Mouse (Mus musculus): ENCODE measurements around the gene Cep250. TPM values are rescaled to one million over a fixed set of nuclear protein-coding genes. Genes with fewer than 3 reads are reported as not detected.

The Cep250 gene
- total RNA-seq, 4 experiments from 2014 or later: 12.6 to 27.5 (median 19.7) TPM

DNA sequence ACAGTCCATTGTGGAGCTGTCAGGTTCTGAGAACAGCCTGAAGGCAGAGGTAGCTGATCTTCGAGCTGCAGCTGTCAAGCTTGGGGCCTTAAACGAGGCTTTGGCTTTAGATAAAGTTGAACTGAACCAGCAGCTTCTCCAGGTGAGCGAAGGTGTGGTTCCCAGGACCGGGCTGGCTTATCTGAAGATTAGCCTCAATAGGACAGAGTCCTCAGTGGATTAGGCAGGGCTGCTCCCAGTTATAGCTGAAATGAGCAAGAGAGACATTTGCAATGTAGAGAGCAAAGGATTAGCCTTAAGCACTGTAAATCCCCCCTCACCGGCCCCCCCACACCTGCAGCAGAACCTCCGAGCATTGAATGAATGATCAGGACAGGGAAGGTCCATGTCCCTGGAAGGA lies 17.1 kb downstream of the Cep250 start:
- no peak for DNase-seq

DNA sequence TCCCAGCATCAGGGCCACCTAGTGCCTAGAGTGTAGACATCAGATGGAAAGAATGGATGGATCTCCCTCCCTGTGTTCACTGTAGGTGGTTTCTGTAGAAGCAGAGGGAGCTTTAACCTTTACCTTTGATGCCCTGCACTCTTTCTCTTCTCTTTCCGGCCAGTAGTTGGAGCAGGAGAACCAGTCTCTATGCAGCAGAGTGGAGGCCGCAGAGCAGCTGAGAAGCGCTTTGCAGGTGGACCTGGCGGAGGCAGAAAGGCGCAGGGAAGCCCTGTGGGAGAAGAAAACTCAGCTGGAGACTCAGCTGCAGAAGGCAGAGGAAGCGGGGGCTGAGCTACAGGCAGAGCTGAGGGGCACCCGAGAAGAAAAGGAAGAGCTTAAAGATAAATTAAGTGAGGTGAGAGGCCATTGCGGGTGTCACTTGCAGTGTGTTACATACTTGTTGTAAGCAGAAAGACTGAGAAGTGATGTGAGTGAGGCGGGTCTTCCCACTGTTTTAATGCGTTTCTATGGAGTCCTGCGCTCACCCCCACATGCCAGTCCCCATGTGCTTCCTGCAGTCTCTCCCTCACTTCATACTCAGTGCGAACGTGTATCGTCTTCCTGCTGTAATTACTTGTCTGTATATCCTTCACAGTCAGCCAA lies 18.0 kb downstream of the Cep250 start:
- no peak for DNase-seq

DNA sequence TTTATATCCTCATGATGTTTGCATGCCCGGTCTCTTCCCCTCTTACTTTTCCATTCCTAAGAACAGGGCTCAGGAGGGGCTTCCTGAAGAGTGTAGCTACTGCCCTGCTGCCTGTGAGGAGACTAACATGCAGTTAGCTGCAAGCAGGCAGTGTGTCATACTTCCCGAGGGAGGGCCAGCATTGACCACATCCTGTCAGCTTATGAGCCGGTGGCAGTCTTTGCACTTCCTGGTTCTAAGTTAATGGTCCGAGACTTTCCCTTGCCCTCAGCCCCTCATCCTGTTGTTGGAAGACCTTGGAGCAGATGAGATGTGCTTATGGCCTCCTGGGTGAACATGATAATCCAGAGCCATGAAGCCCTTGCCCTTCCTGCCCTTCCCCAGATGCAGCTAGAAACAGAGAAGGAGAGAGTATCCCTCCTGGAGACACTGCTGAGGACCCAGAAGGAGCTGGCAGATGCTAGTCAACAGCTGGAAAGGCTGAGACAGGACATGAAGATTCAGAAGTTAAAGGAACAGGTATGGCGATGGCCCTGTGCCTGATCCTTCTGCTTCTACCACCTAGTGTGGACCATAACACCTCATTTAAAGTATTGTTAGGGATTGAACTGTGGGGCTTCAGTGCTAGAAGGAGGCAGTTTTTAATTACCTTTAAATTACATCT lies 23.2 kb downstream of the Cep250 start:
- DNase-seq: no peak

DNA sequence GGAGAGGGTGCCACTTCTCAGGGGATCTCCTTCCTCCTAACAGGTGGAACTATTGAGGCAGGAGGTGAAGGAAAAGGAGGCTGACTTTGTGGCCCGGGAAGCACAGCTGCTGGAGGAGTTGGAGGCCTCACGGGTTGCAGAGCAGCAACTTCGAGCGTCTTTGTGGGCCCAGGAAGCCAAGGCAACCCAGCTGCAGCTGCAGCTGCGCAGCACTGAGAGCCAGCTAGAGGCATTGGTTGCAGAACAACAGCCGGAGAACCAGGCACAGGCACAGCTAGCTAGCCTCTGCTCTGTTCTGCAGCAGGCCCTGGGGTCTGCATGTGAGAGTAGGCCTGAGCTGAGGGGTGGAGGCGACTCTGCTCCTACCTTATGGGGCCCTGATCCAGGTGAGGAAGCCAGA lies 29.5 kb downstream of the Cep250 start:
- no peak for DNase-seq

DNA sequence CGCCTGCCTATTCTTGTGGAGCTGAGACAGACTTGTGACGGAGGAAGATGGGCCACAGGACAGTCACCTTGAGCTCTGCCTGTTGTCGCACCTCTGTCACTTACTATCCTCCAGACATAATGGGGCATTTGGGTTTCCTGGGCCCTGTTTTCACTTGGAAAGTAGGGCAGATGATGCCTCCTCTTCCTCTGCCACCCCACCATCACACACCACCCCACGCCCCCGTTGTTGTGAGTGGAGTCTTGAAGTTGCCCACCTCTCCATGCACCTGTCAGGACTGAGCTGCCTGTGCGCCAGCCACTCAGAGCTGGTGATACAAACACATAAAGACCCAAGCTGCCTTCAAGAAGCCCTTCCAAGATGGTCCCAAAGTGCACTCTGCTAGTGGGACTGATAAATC lies 30.9 kb downstream of the Cep250 start:
- DNase-seq: no peak

DNA sequence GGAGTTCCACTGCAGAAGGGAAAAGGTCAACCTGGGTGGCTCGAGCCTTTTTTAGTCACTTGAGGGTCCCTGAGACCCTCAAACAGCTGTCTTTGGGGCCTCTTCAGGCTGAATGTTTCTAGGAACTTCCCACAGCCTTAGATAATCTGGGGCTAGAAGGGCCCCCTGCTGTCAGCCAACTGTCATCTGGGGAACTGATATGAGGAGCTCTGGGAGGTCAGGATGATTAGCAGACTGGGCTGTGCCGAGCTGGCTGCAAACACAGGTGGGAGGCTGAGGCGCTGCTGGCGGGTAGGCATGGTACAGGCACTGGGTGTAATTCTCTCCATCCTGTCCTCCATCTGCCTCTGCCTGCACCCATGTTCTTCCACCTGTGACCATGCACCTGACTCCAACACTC lies 32.8 kb downstream of the Cep250 start:
- DNase-seq: no peak

DNA sequence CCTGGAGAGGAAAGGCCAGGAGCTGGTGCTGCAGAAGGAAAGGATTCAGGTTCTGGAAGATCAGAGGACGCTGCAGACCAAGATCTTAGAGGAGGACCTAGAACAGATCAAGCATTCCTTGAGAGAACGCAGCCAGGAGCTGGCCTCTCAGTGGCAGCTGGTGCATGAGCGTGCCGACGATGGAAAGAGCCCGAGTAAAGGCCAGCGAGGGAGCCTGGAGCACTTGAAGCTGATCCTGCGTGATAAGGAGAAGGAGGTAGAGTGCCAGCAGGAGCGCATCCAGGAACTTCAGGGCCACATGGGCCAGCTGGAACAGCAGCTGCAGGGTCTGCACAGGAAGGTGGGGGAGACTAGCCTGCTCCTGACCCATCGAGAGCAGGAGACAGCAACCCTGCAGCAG lies 34.9 kb downstream of the Cep250 start:
- DNase-seq: no peak

DNA sequence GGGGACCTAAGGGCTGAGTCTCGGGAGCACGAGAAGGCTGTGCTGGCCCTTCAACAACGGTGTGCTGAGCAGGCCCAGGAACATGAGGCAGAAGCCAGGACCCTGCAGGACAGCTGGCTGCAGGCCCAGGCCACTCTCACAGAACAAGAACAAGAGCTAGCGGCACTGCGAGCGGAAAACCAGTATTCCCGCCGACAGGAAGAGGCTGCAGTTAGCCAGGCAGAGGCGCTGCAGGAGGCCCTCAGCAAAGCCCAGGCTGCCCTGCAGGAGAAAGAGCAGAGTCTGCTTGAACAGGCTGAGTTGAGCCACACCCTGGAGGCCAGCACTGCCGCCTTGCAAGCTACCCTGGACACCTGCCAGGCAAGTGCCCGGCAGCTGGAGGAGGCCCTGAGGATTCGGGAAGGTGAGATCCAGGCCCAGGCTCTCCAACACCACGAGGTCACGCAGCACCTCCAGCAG lies 35.6 kb downstream of the Cep250 start:
- DNase-seq: peak; percentile 12

DNA sequence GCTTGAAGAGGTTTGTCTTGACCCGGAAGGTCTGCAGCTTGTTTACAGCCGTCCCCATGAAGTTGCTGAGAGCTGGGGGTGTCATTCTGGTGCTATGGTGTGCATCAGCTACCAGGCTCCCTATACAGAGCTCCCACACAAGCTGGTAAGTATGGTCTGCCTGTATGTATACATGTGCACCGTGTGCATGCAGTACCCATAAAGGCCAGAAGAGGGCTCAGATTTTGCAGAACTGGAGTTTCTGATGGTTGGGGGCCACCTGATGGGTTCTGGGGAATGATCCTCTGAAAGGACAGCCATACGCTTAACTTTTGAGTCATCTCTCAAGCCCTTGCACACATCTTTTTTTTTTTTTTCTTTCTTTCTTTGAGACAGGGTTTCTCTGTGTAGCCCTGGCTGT lies 49.1 kb downstream of the Cep250 start:
- no peak for DNase-seq

DNA sequence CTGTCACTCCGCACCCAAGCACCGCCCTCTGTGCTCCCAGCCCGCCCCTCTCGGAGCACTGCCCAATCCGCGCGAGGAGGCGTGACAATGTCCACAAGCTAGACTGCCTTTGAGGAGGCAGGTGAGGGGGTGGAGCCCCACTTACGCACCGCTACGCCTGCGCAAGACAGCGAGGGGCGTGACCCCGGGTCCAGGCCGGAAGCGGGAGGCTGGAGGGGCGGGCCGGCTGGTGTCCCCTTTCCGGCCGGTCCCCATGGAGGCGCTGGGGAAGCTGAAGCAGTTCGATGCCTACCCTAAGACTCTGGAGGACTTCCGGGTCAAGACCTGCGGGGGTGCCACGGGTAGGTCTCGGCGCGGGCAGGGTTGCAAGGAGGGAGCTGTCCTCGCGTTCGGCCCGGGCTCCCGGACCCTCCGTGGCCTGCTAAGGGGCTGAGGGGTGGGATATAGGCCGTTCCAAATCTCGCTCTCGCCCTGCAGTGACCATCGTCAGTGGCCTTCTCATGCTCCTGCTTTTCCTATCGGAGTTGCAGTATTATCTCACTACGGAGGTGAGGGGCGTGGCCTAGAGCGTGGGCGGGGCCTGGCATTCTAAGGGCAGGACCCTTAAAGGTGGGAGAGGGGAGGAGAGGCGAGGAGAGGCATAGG lies 51.8 kb downstream of the Cep250 start, which contains the start of the genes 6430550D23Rik and Ergic3:
6430550D23Rik (minus strand) TSS at position 90 of the 645 bp plus-strand sequence.
Ergic3 (plus strand) TSS at position 158 of the 645 bp plus-strand sequence.
- DNase-seq: peak; percentile 98

DNA sequence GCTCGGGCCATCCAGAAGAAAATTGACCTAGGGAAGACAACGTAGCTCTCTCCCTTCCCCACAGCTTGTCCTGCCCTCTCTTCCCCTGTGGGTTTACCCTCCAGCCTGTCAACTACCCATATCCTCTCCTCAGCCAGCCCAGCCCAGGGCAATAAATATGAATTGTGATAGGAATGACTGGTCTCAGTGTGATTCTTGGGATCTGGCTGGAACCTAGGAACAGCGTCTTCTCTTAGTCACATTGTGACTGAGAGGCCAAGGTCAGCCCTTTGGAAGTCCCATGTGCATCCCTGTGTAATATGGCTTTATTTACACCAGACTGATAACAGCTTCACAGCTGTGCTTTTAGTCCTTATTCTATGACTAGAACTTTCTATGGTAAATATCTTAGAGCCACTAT lies 61.8 kb downstream of the Cep250 start:
- no peak for DNase-seq

DNA sequence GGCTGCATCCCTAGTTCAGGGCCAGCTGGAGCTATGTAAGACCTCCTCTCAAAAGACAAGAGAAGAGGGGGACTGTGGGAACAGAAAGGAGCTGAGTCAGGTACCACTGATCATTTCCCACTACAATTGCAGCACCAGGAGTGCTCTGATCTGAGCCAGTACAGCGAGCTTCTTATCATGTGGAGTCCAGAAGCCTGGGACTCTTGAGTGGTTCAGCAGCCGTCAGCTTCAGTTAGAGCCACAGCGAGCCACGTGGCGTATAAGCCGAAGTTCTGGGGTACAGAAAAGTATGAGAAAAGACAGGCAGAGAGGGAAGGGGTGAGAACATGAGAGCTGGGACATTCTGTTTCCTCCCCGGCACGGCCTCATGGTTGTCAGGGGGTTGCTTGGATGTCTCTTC lies 65.0 kb downstream of the Cep250 start:
- DNase-seq: no peak

DNA sequence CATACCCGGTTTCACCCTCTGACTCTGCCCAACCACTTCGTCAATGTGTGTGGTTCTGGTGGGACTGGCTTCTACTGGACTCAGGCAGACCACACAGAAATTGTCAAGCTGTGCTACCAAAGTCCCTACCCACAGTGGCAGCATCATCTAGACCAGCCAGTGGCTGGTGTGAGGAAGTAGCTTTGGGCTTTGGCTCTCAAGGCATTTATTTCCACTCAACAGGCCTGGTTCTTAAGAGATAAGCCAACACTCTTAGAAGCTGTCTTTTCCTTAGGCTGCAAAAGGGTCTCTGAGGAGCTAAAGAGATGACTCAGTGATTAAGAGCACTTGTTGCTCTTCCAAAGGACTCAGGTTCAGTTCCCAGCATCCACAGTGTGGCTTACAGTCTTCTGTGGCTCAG lies 65.5 kb downstream of the Cep250 start:
- no peak for DNase-seq

DNA sequence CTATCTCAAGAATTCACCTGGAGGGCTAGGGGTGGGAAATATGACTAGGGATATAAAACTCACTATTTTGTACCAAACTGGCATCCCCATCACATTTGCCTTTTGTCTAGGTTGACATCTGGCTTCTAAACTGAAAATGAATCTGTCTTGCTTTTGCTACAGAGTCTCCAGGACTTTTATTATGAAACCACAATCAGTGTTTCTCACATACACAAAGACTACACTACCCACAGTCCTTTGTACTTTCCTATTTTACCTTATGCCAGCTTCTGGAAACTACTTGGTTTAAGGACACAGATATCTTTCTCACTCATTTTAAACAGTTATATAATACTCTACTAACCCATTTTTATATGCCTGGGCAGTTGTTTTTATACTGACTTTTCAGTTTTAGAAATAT lies 69.2 kb downstream of the Cep250 start:
- no peak for DNase-seq

DNA sequence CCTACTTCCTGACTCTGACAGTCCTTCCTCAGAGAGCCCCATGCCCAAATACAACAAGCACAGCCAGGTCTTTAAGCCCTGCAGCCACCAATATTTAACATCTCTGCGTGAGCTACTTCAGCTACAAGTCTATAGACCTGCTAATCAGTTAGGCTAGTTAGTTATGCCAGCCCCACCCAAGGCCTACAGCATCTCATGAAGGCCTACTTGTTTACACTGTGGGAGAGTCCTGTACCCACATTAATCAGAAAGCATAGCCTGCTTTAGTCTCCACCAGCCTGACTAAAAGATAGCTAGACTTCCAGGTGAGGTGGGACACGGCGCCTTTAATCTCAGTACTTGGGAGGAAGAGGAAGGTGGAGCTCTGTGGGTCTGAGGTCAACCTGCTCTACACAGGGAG lies 83.1 kb downstream of the Cep250 start:
- DNase-seq: no peak

DNA sequence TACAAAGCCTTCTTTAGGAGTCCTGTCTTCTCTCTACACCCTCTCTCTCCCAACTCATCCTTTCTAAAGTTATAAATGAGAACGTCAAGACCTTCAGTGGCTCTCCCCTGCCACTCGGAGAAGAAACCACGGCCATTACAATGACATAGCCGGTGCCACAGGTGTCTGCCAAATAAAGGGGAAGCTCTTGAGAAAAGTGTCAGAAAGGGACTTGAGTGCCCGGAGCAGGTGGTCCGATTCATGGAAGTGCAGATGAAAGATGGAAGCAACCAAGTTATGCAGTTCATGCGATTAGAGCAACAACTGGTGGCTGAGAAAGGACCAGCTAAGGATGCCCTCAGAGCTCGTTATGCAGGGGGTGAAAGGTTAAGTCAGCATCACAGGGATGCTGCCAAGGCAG lies 86.6 kb downstream of the Cep250 start:
- no peak for DNase-seq

DNA sequence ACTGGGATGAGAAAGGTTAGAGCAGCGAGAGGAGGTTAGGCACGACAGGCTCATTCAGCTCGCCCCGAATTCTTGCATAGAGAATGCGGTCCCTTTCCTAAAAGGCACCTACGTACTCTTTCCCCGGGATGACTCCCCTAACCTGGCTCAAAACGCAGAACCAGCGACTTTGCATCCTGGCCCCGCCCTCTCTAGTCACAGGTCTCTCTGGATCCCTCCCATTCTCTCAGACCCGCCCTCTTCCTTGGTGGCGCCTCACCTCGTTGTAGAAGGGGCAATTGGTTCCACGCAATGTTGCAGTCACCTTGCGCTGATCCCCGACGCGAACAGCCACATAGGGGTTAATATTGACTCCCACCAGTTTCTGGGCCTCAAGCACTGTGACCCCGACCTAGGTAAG lies 91.7 kb downstream of the Cep250 start:
- DNase-seq: no peak

Other genes with a start within 250 kb of the Cep250 start
- 10 to 100 TPM; 41.1 to 65.1 (median 54.5) TPM for gene Edem2, start 227.0 kb upstream of the Cep250 start, total RNA-seq (2022)
- not detected for gene Gm17581, start 220.6 kb upstream of the Cep250 start, total RNA-seq (2022)
- 10 to 100 TPM; 26.6 to 47.2 (median 39.0) TPM for gene Procr, start 205.3 kb upstream of the Cep250 start, total RNA-seq (2022)
- 1 to 10 TPM; 1.2 to 4.5 (median 2.6) TPM for gene Mmp24, start 181.1 kb upstream of the Cep250 start, total RNA-seq (2022)
- 100 to 1,000 TPM; 285 to 331 (median 289) TPM for gene BC029722, start 137.0 kb upstream of the Cep250 start, total RNA-seq (2022)
- gene Eif6, start 129.5 kb upstream of the Cep250 start, total RNA-seq (2022): 100 to 1,000 TPM; 139 to 179 (median 160) TPM
- gene Fam83c, start 121.6 kb upstream of the Cep250 start, total RNA-seq (2022): under 1 TPM in 3 of 4 experiments, not detected in 1; 0.06 to 0.15 (median 0.10) TPM
- 100 to 1,000 TPM; 123 to 147 (median 135) TPM for gene Uqcc1, start 26.1 kb upstream of the Cep250 start, total RNA-seq (2022)
- not detected for gene Gm15557, start 15.7 kb upstream of the Cep250 start, total RNA-seq (2022)
- under 1 TPM; 0.18 to 0.77 (median 0.48) TPM for gene Gdf5, start 11.1 kb upstream of the Cep250 start, total RNA-seq (2022)
- 1 to 10 TPM; 1.3 to 6.1 (median 3.5) TPM for gene 6430550D23Rik, start 51.5 kb downstream of the Cep250 start, total RNA-seq (2022)
- 100 to 1,000 TPM; 207 to 250 (median 232) TPM for gene Ergic3, start 51.6 kb downstream of the Cep250 start, total RNA-seq (2022)
- gene Fer1l4, start 96.5 kb downstream of the Cep250 start, total RNA-seq (2022): not detected
- 1 to 10 TPM; 2.2 to 7.1 (median 4.4) TPM for gene Spag4, start 108.7 kb downstream of the Cep250 start, total RNA-seq (2022)
- 10 to 100 TPM; 45.5 to 63.4 (median 53.0) TPM for gene Cpne1, start 155.5 kb downstream of the Cep250 start, total RNA-seq (2022)
- gene Rbm12, start 155.5 kb downstream of the Cep250 start, total RNA-seq (2022): 10 to 100 TPM; 18.9 to 39.2 (median 28.6) TPM
- gene Gm28036, start 170.6 kb downstream of the Cep250 start, total RNA-seq (2022): 10 to 100 TPM; 18.9 to 32.6 (median 24.2) TPM
- 100 to 1,000 TPM; 238 to 388 (median 304) TPM for gene Romo1, start 187.6 kb downstream of the Cep250 start, total RNA-seq (2022)
- gene Nfs1, start 187.7 kb downstream of the Cep250 start, total RNA-seq (2022): 100 to 1,000 TPM in 2 of 4 experiments, 10 to 100 TPM in 2; 93.4 to 102 (median 100) TPM
- gene Rbm39, start 223.8 kb downstream of the Cep250 start, total RNA-seq (2022): 100 to 1,000 TPM; 313 to 619 (median 423) TPM
- gene Phf20, start 240.0 kb downstream of the Cep250 start, total RNA-seq (2022): 10 to 100 TPM; 44.2 to 79.9 (median 57.6) TPM